Mouse (Mus musculus) liver, embryonic 14.5 days (tissue): ENCODE results near the gene Mmaa.

ENCODE experiments used
- CTCF ChIP-seq: IDR thresholded peaks from 2 replicates; pipeline ENCODE4 v1.5.1; 2016; ENCODE audit warnings: antibody characterized with exemption, low read depth, control low read depth
- EP300 ChIP-seq: IDR thresholded peaks from 2 replicates; pipeline ENCODE4 v1.6.1; 2016; ENCODE audit warnings: antibody characterized with exemption, low read depth

- TF ChIP-seq CTCF (no peak), EP300 (no peak)
These were observed 6.1 kb downstream of the Mmaa start for GRCm38 (mm10) chr8:79288681-79289080.
